Comparison of ENCODE assay signal across 19 mouse cellular contexts in the genomic region with DNA sequence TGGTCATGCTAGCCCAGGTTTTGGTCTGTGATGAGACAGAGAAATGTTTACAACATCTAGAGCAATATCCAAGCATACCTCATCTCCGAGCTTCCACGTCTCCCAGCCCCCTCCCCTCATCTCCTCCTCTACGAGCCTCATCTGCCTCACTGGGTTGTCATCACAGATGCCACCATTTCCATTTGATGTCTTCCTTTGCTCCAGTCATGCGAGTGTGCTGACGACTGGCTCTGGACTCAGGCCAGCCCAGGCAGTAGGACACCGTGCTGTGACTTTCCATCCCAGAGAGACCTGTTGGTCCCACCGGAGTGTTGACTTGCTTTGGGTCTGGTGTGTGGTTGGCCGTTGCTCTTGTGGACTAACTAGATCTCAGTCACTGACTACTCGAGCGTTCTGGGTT. TPM values are rescaled to one million over a fixed set of nuclear protein-coding genes. Genes with fewer than 3 reads are reported as not detected.
"Had no signal": no experiment of that assay in that cellular context is flagged by ENCODE, and none has a peak within 500 bp of the region (broad histone marks: within the 10 kb centered on the region; RNA-seq: fewer than 3 reads in every experiment).

No protein-coding gene starts in this region.

- ATAC-seq: liver, postnatal 0 days; lung, postnatal 0 days; midbrain, embryonic 16.5 days had no signal

- H3K4me1 ChIP-seq: stomach, embryonic 15.5 days had no signal

- DNase-seq: kidney, adult 2 months; kidney, postnatal 25 days; layer of hippocampus, adult 9-11 months; right cerebral cortex, postnatal 25 days; spleen, adult 18-20 months had no signal

- H3K4me3 ChIP-seq: layer of hippocampus, adult 2 months; limb, embryonic 12.5 days; limb, embryonic 15.5 days; midbrain, embryonic 12.5 days; stomach, embryonic 15.5 days had no signal

- H3K36me3 ChIP-seq: limb, embryonic 12.5 days; limb, embryonic 15.5 days; stomach, embryonic 15.5 days had no signal

- H3K9me3 ChIP-seq: limb, embryonic 12.5 days; limb, embryonic 15.5 days; midbrain, embryonic 12.5 days; stomach, embryonic 15.5 days had no signal

- H3K27ac ChIP-seq: kidney, postnatal 0 days; layer of hippocampus, adult 2 months; limb, embryonic 12.5 days; limb, embryonic 15.5 days; liver, embryonic 14.5 days; macrophage; midbrain, embryonic 12.5 days; stomach, embryonic 15.5 days had no signal

- H3K4me2 ChIP-seq: limb, embryonic 12.5 days; limb, embryonic 15.5 days; liver, embryonic 11.5 days; lung, embryonic 14.5 days; midbrain, embryonic 12.5 days; stomach, embryonic 15.5 days had no signal

- H3K9ac ChIP-seq: limb, embryonic 12.5 days; limb, embryonic 15.5 days; liver, embryonic 14.5 days; liver, postnatal 0 days; lung, embryonic 14.5 days; midbrain, embryonic 12.5 days; stomach, embryonic 15.5 days had no signal

- H3K27me3 ChIP-seq: limb, embryonic 12.5 days; limb, embryonic 15.5 days; midbrain, embryonic 12.5 days; stomach, embryonic 15.5 days had no signal

RNA-seq across cellular contexts. Expression of gene Rgs8, which starts 42.6 kb away (rescaled TPM):
- total RNA-seq: megakaryocyte, adult 5-6 weeks had no signal
- polyA plus RNA-seq: liver, postnatal 0 days; macrophage had no signal

RNA-seq across cellular contexts. Expression of gene Rgs16, which starts 44.8 kb away (rescaled TPM):
- total RNA-seq: megakaryocyte, adult 5-6 weeks had no signal
